Mouse (Mus musculus) naive thymus-derived CD4-positive, alpha-beta T cell, adult 2 months (primary cell): ENCODE measurements around the gene Rgs4.

Experiments
- DNase-seq: peaks from one replicate; pipeline ENCODE4 v3.0.0-alpha.2; 2011; ENCODE audit warnings: low read depth

Rgs4 gene

DNA sequence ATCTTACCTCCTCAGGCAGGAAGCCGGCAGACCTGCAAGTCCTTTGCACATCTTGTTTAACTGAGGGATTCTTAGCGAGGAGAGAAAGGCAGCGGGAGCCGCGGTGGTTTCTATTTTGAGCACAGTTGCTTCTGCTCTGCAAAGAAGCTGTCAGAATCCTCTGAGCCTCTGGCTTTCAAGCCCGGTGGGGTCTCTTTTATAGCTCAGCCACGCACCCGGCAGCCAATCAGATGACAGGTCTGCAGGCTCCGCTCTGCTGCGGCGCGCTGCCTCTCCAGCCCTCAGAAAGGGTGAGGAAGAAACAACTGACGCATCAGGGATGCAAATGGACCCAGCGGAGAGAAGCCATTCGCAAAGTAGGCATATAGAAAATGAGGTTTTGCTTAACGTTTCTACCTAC lies at the start of gene Rgs4:
Rgs4 (minus strand) TSS at position 170 of the 400 bp plus-strand sequence.
- DNase-seq = no peak

DNA sequence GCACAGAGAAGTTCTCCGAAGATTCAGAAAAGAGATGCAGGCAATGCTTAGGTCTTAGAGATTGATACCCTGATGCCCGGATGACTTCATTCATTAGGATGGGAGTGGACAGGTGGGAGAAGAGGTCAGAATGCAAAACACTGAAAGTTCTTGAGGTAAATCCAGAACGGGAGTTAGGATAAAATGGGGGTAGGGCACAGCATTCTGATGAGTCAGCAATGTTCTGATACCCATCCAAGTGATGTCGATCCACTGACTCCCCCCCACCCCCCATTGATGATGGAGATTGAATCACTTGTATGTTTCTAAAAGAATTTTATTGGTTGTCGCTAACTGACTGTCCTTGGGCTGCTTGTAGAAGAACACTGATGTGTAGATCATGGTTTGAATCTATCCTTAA lies 45.0 kb upstream of the Rgs4 start:
- no peak for DNase-seq

DNA sequence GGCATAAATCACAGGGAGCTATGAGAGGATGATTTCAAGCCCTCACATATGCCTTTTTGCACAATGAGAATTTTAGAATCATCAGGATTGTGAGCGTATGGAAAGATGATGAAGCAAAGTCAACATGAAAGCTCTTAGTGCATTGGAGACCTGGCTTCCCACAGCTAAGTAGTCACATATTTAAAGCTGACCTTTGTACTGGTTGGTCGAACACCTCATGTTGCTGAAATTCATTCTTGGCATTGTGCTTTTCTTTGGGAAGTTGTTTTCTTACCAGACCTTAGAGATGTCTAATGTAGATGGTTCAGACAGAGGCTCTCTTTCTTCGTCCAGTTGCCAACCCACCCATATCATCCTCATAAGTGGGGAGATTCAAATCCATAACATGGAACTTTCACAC lies 38.5 kb upstream of the Rgs4 start:
- no peak for DNase-seq

DNA sequence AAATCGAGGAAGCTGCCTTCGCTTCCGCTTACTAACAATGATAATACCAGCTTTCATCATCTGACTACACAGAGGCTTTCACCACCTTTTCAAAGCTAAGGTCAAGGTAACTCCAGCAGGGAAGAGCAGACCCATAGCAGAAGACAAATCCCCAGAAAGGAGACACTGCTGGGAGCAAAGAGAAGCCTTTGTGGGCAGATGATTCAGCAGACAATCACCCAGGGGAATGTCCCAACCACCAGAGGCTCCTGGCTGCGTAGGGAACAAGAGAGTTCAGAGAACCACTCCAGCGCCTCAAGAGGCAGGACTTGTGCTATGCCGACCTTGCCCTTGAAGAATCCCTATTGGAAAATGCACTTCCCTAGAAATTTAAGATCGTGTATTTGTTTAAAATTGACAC lies 29.1 kb upstream of the Rgs4 start:
- no peak for DNase-seq

DNA sequence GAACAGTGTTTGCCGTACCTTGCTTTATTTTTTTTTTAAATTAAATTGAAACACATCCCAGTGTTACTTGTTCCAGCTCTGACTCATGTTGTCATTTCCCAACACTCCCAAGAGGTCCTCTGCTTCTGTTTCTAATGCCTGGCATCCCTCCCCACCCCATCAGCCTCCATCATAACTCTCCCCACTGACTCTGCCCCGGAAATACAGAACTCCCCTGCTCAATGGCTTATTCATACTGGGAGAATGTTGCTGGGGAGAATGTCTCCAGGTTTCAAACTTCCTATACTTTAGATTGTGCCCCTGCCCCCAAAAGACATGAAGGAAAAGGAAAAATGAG lies 17.1 kb upstream of the Rgs4 start:
- DNase-seq = no peak

DNA sequence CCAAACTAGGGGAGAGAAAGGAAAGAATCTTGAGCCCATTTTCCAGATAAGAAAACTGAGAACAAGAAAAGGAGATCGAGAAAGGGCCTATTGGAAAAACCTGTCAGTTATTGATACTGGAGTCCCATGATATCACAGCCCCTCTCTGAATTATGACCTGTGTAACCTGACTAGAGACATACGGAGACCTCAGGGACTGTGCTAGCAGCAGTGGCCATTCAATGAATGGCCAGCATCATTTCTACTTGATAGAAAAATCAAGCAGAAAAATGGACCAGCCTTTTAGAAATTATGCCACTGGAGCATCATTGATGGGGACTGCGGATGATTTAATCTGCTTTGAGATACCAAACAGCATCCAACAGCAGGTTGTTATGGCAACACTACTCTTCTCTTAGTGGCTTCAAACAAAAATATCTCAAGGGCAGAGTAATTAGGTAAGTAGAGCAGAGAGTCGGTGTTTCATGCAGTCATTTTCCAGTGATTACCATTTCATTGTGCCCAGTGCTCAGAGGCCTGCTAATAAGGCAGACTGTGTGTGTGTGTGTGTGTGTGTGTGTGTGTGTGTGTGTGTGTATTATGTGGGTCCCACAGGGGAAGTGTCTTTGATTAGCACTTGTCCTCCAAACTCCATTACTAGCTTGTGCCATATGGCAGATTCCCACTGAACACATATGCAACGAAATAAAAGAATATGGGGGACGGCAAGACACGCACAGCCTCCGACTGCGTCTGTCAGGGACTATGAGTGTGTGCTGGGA lies 16.6 kb upstream of the Rgs4 start:
- no peak for DNase-seq

DNA sequence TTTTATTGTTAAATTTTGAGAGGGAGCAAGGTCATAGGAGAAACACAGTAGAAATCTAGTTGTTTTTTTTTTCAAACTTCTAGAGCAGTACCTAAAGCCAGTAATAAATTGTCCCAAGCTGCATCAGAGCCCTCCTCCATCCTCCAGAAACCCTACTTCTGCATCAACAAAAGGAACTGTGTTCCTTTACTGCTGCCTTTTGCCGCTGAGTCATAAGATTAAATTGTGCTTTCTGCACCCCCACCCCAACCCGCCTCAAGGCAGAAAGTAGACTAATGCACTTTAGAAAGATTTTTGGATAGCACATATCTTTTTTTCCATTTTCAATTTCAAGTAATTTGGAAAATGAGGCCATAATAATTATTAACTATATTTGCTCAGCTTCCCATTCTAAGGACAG lies 15.1 kb upstream of the Rgs4 start:
- DNase-seq = no peak

DNA sequence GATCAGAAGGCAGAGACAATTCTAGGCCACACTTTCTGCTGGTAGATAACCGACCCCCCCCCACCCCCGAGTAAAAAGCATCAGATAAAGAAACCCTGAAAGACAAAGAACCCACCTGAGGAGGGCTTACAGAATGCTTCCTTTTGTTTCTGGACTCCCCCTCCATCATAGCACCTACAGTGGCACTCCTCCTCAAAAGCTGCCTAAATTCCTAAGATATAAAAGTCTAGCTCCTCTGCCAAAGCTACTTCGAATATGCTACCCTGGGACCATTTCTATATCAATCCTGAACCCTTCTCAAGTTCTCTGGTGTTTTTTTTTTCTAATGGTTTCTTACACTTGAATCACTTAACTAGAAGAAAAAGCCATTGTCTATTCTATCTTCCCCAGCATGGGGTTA lies 9.1 kb upstream of the Rgs4 start:
- DNase-seq = no peak

DNA sequence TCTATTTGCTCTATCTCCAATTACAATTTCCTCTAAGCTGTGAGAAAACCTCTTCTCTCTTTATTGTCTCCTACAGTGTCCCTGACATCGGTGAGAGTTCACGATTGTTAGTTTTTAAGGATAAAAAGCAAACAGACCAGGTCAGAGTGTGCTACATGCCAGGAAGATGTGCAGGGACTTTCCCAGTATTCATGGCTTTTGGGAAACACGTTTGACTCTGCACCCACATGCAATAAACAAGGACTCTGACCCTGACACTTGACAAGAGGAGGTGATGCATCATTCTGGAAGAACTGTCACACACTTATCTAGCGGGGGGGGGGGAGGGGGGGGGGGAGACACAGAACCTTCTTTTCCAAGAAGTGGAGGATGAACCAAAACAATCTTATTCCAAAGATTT lies 5.0 kb upstream of the Rgs4 start:
- no peak for DNase-seq

DNA sequence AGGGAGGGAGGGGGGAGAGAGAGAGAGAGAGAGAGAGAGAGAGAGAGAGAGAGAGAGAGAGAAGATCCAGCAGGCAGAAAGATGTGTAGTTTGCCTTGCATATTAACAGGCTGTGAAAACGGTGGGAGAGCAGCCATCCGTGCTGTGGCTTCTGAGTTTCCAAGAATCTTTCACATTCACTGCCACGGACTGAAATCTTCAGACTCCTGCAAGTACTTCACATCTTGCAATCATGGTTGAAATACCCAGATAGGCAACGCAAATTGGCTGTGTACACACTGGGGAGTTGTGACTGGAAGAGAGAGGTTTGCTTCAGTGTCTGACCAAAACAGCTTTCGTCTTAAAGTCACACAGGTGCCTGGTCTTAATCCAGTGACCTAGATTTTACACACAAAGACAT lies 997 bp upstream of the Rgs4 start:
- no peak for DNase-seq

DNA sequence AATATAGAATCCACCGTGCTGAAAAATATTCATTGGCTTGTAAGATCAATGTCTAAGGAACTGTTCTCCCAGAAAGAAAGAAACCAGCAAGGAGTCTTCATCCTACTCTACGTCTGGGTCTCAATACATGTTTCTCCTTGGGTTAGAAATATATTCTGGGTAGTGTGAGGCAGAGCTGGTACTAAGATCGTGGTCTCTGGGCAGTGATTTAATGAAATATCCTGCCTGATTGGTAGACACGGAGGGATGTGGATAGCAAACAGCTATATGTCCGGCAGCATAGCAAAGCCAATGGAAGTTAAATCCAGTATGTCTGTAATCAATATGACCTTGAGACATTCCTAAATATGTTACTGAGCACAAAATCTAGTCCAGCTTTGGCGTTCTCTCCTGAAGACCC lies 460 bp upstream of the Rgs4 start:
- DNase-seq = no peak

DNA sequence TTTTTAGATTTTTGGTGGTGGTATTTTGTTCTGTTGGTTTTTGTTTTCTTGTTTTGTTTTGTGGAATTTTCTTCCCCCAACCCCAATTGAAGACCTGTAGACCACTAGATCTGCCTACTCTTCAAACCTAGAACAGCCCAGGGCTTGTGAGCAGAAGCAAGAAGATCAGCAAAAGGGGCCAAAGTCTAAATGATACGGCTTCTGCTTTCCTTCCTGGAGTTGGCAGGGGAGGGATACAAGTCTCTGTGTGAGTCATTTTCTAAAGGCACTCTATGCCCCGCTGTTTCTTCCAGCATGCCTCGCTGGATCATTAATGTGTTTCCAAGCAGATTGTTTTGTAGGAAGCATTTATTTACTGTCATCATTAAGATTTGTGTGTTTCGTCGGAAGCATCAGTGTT lies 6.3 kb downstream of the Rgs4 start:
- DNase-seq = no peak

DNA sequence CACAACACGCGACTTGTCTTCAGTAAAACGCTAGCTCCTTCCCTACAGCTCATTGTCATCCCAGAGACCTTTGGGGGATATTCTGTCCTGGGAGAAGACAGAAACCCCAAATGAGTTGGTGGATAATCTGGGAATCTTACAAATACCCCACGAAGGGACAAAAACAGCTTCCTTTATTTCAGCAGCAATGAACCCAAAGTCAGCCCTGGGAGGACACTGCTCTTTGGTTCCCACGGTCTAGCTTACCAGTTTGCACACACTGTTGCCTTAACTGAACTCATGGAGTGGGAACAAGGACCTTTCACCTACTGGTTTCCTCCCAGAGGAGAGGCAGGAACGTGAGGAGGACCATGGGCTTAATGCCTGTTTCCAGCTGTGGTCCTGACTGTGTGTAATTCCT lies 10.2 kb downstream of the Rgs4 start:
- DNase-seq = no peak

DNA sequence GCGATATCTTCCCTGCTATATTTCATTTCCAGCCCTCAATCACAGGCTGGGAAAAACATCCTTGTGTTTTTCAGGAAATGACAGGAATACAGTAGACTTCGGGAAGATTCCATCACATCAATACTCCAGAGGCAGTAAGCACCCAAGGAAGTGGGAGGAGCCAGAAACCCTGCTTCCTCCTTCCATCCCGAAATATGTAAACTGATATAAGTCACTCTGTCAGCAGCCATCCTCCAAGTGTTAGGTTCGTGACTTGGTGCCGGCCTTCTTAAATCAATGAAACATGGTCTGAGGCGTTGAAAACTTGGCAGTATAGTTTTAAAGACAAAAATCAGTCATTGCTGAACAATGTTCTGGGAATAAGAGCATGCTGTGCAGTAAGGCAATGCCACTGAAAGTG lies 11.3 kb downstream of the Rgs4 start:
- no peak for DNase-seq

DNA sequence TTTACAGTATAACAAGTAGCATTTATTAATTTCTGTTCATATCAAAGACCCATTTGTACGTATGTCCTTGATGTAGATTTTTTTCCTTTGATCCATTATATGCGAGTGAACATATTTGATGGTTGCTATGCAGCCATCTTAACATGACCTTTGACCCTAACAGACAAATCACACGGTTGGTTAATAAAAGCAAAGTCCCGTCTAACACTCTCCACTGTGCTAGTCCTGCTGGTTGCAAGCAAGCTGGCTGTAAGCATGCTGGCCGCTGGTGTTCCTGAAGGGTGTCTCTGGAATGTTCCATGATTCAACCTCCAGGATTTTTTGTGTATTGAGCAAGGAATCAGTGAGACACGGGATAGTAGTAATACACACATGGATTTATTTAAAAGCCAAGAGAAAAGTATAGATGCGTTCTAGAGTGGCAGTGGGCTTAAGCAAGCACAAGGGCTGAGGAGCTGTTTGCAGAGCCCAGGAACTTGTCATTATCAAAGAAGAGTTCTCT lies 16.8 kb downstream of the Rgs4 start:
- no peak for DNase-seq

DNA sequence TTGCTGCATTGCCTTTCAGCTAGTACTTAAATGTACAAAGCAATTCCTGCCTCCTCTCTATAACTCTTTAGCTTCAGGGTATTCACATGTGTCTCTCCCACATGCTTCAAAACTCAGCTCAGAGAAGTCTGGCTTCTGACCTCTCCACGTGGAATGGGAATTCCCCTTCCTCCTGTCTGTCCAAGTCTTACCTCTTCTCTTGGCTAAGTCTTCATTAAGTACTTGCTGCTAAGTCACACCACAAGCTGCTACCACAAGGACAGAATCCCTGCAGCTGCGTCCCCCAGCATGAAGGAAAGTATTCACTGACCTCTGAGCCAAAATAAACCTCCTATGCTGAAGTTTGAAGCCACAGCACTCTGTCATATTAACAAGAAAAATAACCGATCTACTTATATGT lies 21.1 kb downstream of the Rgs4 start:
- no peak for DNase-seq

DNA sequence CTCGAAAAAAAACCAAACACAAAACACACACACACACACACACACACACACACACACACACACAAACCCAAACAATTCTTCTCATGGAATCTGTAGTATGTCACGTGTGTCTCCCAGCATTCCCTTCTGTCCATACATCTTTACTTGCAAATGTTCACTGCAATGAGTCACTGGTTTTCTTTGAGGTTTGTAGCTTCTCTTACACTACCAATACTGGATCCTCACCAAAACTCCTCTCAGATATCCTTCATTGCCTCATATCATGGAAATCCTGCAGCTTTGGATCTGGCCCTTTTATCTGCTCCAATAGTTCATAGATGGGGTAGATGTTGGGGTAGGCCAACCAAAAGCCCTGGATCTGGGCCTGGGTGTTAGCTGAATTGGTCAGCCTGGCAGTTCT lies 25.6 kb downstream of the Rgs4 start:
- no peak for DNase-seq

DNA sequence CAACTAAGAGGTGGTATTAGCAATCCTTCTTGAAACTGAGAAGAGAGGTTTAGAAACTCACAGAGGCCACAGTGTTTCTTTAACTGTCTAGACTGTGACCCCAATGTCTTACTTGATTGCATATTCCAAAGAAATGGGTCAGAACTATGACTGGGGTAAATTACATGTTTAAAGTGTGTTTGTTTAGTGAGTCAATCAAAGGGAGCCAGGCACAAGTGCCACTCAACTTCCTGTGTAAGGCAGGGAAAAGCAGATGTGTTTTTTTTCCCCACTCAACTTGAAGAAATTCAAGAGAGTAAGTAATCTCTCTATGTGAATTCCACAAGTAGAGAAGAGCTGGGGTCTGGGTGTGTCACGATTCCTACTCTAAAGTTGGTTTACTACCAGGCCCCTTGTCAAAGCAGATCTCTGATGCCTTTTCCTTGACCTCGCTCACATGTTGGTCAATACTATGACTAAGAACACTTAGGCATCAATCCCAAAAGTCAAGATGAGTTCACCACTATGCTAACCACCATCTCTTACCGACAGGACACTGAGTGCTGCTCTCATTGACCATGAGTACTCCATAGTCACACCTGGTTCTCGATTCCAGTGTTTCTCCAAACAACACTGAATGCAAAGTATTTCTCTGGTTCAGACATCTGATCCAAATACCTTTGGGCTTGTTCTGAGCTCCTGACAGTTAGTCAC lies 42.9 kb downstream of the Rgs4 start:
- no peak for DNase-seq

DNA sequence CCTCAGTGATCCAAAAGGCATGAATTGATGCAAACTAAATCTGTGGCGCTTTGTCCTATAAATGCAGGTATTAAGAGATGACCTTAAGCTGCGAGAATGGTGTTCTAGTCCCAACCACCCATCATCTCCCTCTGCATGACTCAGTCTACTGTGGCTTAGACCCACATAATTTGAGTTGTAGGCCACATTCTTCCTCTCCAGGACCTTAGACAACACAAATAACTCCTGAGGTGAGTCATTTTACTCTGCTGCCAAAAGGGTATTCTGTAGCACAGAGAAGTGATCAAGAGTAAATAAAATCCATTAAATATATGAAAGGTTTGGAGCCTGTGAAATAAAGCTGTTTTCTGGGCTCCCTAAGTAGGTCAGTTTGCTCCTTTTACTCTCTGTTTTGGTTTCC lies 48.3 kb downstream of the Rgs4 start:
- no peak for DNase-seq

DNA sequence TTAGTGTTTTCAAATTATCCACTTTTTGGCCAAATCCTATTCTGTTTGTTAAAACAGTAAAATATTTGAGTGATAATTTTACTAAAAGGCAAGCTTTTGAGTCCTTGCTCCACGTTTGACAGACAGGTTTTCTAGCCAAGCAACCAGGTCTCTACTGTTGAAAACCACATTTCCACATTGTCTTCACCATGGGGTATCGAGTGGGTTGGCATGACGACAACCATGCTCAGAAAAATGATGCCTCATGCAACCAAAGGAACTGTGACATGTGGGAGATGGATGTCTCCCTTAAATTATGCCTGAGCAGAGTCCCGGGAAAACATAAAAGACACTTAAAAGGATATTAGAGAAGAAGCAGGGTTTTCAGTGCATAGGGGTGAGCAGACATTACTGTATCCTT lies 50.2 kb downstream of the Rgs4 start:
- DNase-seq = no peak

DNA sequence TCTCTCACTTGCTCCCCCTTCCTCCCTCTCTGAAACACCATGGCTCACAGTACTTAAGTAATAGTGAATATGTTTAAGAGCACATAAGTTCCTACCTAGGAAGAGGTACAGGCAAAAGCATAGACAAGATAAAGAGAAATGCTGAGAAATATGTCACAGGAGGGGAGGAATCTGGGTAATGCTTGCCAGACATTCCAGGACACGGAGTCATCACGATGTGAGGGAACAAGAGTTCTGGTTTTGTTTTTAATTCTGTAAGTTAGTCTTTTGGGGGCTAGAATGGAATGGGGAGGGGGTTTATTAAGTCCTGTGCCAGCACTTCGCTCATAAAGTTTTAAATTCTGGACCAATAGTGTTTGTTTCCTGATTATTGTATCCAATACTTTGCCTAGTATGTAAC lies 52.1 kb downstream of the Rgs4 start:
- DNase-seq = no peak

DNA sequence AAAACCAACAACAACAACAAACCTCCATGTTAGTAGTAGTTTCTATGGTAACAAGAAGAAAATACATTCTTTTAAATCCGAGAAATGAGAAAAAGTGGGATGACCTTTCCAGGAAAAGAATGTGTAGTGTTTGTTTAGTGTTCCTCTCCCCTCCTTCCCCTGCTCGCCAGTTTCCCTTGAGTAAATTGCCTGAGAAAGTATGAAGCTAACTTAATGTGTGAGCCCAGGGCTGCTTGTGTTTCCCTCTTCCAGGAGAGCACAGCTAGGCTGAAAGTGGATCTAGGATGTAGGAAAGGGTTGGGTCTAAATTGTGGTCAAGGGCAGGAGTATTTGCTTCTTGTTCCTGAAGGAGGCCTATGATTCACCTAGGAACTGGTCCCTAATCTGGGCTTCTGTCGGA lies 53.9 kb downstream of the Rgs4 start:
- DNase-seq = no peak

DNA sequence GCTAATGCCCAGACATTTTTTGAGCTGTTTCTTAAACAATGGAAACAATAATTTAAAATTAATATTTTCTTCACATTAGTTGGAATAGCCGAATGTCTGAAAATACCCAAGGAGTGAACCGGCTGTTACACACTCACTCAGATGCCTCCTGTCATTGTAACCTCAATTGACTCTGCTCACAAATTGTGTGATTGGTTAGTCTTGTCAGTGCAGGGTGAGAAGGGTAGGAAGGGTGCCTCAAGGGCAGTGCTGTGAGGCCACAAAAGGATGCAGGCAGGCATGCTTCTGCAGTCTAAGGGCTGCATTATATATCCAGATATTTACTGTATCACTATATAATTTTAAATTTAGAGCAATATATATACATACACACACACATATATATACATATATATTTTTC lies 54.4 kb downstream of the Rgs4 start:
- DNase-seq = no peak
